Mouse (Mus musculus): ENCODE measurements around the gene Amph.

Amph gene

DNA sequence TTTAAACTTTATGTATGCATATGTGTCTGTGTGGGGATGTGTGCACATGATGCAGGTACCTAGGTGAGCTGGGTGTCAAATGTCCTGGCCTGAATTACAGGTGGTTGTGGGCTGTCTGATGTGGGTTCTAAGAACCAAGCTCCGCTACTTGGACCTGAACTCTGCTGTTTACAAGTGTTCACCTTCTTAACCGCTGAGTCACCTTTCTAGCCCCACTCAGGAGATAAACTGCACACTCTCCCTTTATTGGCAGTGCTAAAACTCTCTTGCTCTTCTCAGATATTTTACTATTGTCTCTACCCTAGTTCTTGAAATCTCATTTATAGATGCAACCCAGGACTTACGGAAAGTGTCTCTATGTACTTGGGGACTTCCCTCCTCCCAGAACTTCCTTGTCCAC, 199.5 kb downstream of the Amph start:
- no peak for DNase-seq

DNA sequence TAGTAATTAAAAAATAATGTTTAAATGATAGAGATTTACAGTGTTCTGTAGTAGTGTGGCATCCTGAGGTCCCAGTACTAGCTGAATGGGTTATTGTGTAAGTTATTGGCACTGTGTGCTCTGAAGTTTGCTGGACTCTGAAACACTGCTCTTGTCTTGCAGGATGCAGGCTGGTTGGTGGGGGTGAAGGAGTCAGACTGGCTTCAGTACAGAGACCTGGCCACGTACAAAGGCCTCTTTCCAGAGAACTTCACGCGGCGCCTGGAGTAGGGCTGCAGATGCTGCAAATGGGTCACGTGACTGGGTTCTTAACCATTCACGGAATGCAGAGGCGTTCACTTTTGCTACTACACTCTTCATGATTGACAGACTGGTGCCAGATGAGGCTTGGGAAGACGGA, 201.6 kb downstream of the Amph start:
- no peak for DNase-seq

DNA sequence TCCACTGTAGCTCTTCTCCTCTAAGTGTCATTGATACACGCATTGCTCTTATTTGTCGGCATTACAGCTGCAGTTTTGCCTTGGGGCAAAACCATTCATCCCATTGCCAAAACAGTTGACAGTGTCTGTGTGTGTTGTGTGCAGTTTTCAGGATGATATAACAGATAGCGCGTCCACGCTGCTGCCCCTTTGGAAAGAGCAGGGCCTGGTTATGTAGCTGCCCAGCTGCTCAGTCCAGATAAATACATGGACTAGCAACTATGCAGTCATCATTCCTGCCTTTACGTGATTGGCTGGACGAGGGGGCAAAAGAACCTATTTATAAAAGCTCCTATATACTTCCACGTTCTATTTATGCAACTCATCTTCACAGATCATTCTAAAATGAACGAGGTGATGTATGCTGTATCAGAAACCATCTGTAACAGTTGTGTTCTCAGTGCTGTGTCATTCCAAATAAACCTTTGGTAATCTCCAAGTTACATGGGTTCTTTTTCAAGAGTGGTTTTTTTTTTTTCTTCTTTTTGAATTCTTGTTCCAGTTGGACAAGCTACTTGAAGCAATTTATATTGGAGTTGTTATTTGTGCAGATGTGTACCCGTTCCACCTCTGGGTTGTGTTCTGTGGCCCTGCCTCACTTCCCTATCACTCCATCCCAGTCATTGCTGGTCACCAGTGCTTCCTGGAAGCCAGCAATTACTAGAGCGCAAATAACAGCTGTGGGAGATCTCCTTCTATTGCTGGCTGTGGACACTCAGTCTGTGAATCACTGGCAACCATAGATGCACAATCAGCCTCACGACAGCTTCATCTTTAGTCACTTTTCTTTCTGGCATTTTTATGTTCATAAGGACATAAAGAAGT, 202.7 kb downstream of the Amph start:
- DNase-seq = peak; percentile 53

DNA sequence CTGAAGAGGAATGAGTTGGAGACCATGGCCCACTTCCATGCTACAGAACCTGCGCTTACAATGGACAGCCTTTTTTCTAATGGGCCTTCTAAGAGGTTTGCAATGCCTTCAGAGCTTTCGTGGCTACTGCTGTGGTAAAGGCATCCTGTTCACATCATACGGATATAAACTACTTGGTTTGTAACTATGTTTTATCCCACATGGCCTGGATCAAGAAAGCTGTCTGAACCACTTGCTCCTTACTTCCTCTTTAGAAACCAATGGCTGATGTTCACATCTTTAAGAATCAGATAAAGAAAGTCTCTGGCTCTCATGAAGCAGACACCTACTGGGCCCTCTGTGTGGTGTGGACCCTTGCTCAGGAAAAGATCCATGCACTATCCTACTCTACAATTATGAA, 204.1 kb downstream of the Amph start:
- no peak for DNase-seq

DNA sequence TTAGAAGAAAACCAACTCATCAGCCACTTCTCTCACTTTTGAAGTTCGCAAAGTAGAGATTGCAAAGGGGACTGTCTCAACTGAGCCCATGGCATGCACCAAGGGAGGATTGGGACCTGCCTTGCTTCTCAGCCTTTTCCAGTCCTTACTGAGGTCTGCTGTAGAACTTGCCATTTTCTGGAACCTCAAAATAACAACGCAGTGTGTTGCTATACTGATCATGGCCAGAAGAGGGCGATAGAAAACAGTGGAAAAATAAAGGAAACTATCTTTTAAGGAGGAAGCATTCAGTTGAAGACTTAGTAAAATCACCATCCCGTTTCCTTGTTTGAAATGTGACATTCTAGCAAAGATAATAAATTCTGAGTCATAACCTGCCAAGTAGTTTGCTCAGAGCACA, 210.5 kb downstream of the Amph start:
- peak; percentile 35 for DNase-seq

DNA sequence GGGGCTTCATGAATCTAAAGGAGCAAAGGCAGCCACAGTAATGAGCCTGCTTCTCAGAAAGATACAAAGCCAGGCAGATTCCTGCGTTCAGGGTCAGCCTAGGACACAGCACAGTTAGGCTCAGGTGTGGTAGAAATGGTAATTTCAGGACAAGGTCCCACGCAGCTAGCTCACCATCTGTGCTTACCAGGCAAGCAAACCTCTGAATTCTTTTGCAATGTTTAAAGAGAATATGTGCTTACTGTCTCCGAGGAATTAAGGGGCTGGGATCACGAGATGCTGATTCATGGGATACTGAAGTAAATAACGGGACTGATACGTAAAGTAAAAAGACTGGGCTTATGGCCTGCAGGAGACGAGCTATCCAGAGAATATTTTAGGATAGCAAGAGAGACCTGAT, 212.6 kb downstream of the Amph start:
- no peak for DNase-seq

DNA sequence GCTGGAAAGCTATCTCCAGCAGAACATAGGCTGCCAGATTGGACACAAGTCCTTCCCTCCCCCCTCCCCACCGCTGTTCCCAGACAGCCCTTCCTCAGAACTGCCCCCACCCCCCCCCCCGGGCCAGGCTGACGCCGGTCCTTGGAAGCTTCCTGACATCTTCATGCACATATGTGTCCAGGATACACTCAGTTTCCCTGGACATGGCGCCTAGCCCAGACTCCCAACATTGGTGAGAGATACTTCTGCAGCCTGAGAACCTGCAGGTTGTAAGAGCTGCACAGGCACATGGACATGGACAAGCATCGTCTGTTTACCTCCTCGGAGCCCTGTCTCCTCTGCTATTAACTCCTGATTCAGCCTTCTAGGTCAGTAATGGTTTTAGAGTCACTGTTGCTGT, 213.1 kb downstream of the Amph start:
- no peak for DNase-seq

DNA sequence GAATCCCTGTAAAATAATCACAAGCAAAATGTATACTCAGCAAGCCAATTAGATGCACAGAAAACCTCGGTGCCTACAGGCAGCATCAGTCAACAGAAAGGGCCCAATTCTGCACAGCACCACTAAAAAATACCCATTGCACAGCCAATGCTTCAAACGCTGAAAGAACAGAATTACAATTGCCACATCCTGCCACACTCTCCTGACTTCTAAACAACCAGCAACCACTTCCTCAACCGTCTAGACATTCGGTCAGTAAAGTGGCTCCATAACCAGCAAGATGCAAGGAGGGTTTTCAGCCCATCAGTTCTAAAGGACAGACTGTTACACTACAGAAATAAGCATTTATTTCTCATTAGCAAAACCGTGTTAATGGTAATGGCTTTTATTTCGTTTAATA, 214.1 kb downstream of the Amph start:
- DNase-seq = no peak

DNA sequence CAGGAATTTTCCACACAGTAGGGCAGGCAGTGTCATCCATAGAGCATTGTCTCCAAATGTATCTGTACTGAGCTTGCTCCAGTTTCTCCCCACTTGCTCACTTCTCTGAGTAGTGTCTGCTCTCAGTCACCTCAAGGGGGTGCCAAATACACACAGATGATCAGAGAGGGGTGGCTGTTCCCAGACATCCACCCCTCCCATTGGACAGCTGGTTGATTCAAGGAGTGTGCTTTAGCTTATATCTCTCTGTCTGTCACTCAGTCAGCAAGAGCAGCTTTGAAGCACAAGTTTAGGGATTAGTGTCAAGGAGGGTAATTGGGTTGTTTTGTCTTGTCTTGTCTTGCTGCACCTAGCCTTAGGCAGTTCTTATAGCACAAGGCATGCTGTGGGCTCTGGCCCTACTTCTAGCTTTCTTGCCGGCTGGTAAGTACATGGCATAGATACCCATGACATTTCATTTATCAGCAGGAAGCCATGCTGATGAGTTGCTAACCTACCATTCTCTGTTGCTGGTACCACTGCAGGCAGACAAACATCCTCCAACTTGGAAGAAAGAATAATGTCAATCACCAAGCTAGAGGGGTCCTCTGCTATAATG, 229.8 kb downstream of the Amph start:
- peak; percentile 76 for DNase-seq

DNA sequence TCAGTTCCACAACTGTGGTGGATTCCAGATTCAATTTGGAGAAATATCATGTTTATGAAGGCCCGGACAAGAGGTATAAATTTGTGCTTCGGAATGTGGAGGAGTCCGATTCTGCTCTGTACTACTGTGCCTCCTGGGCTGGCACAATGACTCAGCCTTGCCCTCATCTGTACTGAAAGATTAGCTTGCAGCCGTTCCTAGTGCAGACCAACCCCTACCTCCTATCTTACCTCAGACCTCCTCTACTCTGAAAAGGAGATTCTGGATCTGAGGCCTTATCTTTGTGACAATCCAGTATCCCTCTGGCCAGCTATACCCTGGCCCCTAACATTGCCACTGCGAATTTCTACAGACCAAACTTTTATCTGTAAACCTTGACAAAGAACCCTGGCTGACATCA, 230.3 kb downstream of the Amph start:
- DNase-seq = peak; percentile 79

DNA sequence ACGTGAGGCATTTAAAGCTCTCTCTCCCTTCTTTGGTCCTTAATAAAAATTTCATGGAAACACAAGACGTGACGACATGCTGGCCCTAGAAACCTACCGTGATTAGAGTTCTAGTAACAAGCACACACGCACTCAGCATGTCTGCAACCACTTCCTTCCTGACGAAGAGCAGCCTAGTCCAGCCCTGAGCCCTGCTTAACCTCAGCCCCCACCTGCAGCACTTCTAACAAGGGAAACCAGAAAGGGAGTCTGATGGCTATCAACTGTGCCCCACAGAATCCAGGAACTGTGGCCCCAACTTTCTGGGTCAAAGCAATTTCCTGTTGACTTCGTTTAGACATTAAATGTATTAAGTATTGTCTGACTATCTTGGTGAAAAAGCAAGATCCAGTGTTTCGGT, 234.3 kb downstream of the Amph start:
- peak; percentile 13 for DNase-seq

DNA sequence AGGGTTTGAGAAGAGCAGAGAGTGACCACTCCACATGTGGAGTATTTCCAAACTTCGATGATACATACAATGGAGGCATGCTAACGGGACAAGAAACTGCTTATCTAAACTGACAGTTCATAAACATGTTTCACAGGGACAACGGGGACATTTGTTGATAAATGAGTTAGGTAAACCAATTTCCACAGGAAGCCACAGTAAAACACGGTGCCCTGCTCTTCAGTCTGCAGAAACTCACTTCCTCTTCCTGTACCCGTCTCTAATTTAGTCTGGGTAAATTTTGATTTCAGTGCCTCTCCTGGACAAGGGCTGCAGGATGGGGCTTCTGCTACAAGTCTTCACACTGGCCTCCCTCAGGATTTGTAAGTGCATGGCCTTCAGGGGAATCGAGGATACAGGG, 242.0 kb downstream of the Amph start:
- no peak for DNase-seq

DNA sequence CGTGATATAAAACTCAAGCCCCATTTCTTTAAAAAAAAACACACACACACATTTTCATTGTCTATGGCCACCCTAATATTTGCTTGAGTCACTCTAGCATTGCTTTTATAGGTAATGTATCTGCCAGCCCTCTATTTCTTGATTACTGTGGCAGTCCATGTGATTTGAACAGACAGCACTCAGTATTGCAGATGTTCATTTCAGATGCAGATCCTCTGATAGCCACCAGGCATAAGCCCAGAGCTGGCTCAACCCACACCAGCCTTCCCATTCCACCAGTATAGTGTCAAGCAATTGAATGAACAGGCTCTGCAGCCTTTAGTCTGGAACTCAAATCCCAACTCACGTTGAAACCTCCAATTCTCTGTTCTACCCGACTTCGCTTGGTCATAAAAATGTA, 246.8 kb downstream of the Amph start:
- no peak for DNase-seq

DNA sequence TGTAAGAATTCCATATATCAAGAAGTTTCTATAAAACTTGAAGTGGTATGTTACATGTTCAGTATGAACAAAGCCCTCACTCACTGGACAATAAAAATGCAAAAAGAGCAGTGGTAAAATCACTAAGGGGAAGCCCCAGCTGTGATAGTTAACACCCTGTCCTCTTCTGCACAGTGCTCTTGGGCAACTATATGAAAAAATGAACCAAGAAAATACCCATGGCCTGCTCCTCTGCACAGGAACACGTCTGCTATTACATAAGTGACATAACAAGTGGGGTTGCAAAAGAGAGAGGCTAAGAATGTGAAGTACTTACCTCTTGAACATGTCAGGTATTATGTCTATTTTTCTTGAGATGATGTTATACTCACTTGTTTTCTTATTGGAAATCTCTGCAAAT, 247.5 kb downstream of the Amph start:
- DNase-seq = no peak

Measured in liver (tissue).